Mouse (Mus musculus) gastrocnemius, adult 2 months (tissue): ENCODE data around the gene Snrpa. TPM values are rescaled to one million over a fixed set of nuclear protein-coding genes. Genes with fewer than 3 reads are reported as not detected.

Experiments used
- DNase-seq: peaks from one replicate; pipeline ENCODE4 v3.0.0; 2022
- H3K27ac ChIP-seq: fragments of 200-600 bp; 2 replicates; pipeline ENCODE4 v1.8.1; 2022; ENCODE audit warnings: mild to moderate bottlenecking
- H3K4me3 ChIP-seq: fragments of 200-600 bp; 2 replicates; pipeline ENCODE4 v1.8.1; 2022; ENCODE audit warnings: mild to moderate bottlenecking, moderate library complexity
- CTCF ChIP-seq: fragments of 200-600 bp; IDR thresholded peaks from 2 replicates; pipeline ENCODE4 v1.8.1; 2022; ENCODE audit warnings: antibody characterized with exemption, mild to moderate bottlenecking, moderate library complexity
- intact Hi-C: fragments of 180-260 bp; cut with DNase I; formaldehyde crosslinking; loops from one replicate; pipeline ENCODE4 v1.15.1; 2025
- total RNA-seq, 2 experiments: library from RNA; stranded (reverse); gene quantifications; 2 replicates each; pipeline ENCODE4 v1.2.3; 2021

The Snrpa gene
- total RNA-seq, 2 experiments from 2014 or later = 32.5 to 37.3 TPM

- no peak for DNase-seq
- intact Hi-C loops = loop anchor here (2.0 to 5.0 kb wide), 2 partner anchors 32 to 35 kb away; partner anchors contain the start of gene Itpkc
- TF ChIP-seq CTCF = no peak
- H3K4me3 ChIP-seq = no peak overlapping the region; the same call in 1 of the 2 replicates
- H3K27ac ChIP-seq = peak overlapping the region; percentile 100
These were observed 1.1 kb upstream of the Snrpa start for GRCm38 (mm10) chr7:27197136-27197535.

GRCm38 (mm10) chr7:27193731-27194130 lies 2.3 kb downstream of the Snrpa start:
- intact Hi-C loops = no loop called here
- H3K4me3 ChIP-seq = no peak overlapping the region
- DNase-seq = no peak

GRCm38 (mm10) chr7:27192434-27192833 lies 3.6 kb downstream of the Snrpa start:
- H3K4me3 ChIP-seq = no peak overlapping the region
- H3K27ac ChIP-seq = no peak overlapping the region
- no peak for DNase-seq
- intact Hi-C loops = no loop called here
- no peak for TF ChIP-seq CTCF

More at GRCm38 (mm10) chr7:27193731-27194130, 2.3 kb downstream of the Snrpa start:
- TF ChIP-seq CTCF = no peak
- H3K27ac ChIP-seq = no peak overlapping the region

GRCm38 (mm10) chr7:27189271-27189931 lies 6.7 kb downstream of the Snrpa start:
- H3K27ac ChIP-seq = no peak overlapping the region
- H3K4me3 ChIP-seq = no peak overlapping the region
- DNase-seq = no peak
- TF ChIP-seq CTCF = peak; percentile 35
- intact Hi-C loops = no loop called here

- Histone ChIP-seq H3K27ac (peak overlapping the region; percentile 3), H3K4me3 (no peak overlapping the region)
- intact Hi-C loops = no loop called here
- no peak for DNase-seq
- TF ChIP-seq CTCF = no peak
These were observed 10.1 kb downstream of the Snrpa start for GRCm38 (mm10) chr7:27185986-27186385.

- no peak for DNase-seq
- intact Hi-C loops = no loop called here
- Histone ChIP-seq H3K27ac (no peak overlapping the region), H3K4me3 (no peak overlapping the region)
- peak; percentile 68 for TF ChIP-seq CTCF
These were observed 11.1 kb downstream of the Snrpa start for GRCm38 (mm10) chr7:27184964-27185363.

GRCm38 (mm10) chr7:27182498-27182897 lies 13.6 kb downstream of the Snrpa start:
- intact Hi-C loops = no loop called here
- DNase-seq = no peak
- no peak for TF ChIP-seq CTCF
- no peak overlapping the region for H3K4me3 ChIP-seq
- no peak overlapping the region for H3K27ac ChIP-seq

GRCm38 (mm10) chr7:27180837-27181695 lies 15.0 kb downstream of the Snrpa start, which contains the start of the genes Gm21983 and Mia:
TSS of gene Gm21983 (minus strand) at chr7:27181086.
TSS of gene Mia (minus strand) at chr7:27181157.
- H3K4me3 ChIP-seq = peak within 1 kb of the TSS; percentile 89

GRCm38 (mm10) chr7:27180036-27180435 lies 16.0 kb downstream of the Snrpa start:
- no peak for TF ChIP-seq CTCF
- peak; percentile 72 for DNase-seq
- intact Hi-C loops = no loop called here
- Histone ChIP-seq H3K4me3 (peak overlapping the region; percentile 89), H3K27ac (peak overlapping the region; percentile 94)

More at GRCm38 (mm10) chr7:27180837-27181695, 15.0 kb downstream of the Snrpa start, which contains the start of the genes Gm21983 and Mia:
- intact Hi-C loops = no loop called here
- DNase-seq = no peak
- no peak for TF ChIP-seq CTCF
- peak within 1 kb of the TSS; percentile 94 for H3K27ac ChIP-seq

- peak overlapping the region; percentile 94 for H3K27ac ChIP-seq
- intact Hi-C loops = loop anchor here (1.0 to 5.0 kb wide), 2 partner anchors 16 to 493 kb away; partner anchors contain the start of genes BC024978 and Map3k10
- H3K4me3 ChIP-seq = peak overlapping the region; percentile 89
- TF ChIP-seq CTCF = no peak
- DNase-seq = no peak
These were observed 16.7 kb downstream of the Snrpa start for GRCm38 (mm10) chr7:27179217-27179918.

GRCm38 (mm10) chr7:27178324-27179216 lies 17.5 kb downstream of the Snrpa start, which contains the start of gene Rab4b:
TSS of gene Rab4b (minus strand) at chr7:27178896.
- H3K4me3 ChIP-seq = peak within 1 kb of the TSS; percentile 89
- peak; percentile 69 for TF ChIP-seq CTCF
- intact Hi-C loops = loop anchor here (1.0 to 5.0 kb wide), 2 partner anchors 17 to 494 kb away; partner anchors contain the start of genes BC024978 and Map3k10

More at GRCm38 (mm10) chr7:27178324-27179216, 17.5 kb downstream of the Snrpa start, which contains the start of gene Rab4b:
- peak within 1 kb of the TSS; percentile 94 for H3K27ac ChIP-seq
- peak; percentile 99 for DNase-seq
